Mouse (Mus musculus) heart, postnatal 0 days (tissue): ENCODE measurements around the gene Serpina3b.

ENCODE experiments used
- CTCF ChIP-seq: IDR thresholded peaks from 2 replicates; pipeline ENCODE4 v1.5.1; 2016; ENCODE audit warnings: antibody characterized with exemption, control low read depth, low read depth
- EP300 ChIP-seq: IDR thresholded peaks from 2 replicates; pipeline ENCODE4 v1.6.1; 2016; ENCODE audit warnings: antibody characterized with exemption, low read depth

DNA sequence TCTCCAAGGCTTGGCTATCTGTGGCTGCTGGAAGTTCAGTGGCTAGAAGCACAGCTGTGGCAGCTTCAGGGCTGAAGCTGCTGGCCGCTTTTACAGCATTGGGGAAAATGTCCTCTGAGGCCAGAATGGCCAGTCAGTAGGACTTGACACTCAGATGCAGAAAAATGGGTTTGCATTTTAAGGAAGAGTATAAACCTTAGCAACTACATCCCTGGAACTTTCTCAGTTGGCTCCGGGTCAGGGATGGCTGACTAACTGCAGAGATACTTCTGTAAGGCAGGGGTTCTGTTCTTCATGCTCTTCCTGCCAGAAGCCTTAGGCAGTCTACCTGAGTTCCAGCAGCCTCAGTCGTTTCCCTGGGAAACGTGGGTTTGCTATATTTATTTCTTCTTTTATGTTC, 57.2 kb downstream of the Serpina3b start:
- no peak for TF ChIP-seq CTCF
- no peak for TF ChIP-seq EP300
